Mouse (Mus musculus): Measurements from ENCODE around the gene Spsb1. TPM values are rescaled to one million over a fixed set of nuclear protein-coding genes. Genes with fewer than 3 reads are reported as not detected.

Spsb1 gene
- polyA plus RNA-seq, 1 experiment: 18.3 TPM

GRCm38 (mm10) chr4:149959816-149960215 is 5.0 kb upstream of the Spsb1 start:
- Histone ChIP-seq H3K27ac (ENCODE audit: insufficient read depth, low read length) (no peak overlapping the region), H3K4me1 (ENCODE audit: control insufficient read depth, insufficient read depth, low read length) (no peaks in the 10 kb centered on the region), H3K4me3 (ENCODE audit: insufficient read depth, low read length) (no peak overlapping the region)
- no peak for TF ChIP-seq CTCF (IDR thresholded peaks at IDR 0.05; ENCODE audit: extremely low read depth, insufficient read depth, low read length)
- TF ChIP-seq POLR2A (IDR thresholded peaks at IDR 0.05; ENCODE audit: extremely low read depth, insufficient read depth, low read length): no peak

- H3K4me1 ChIP-seq (ENCODE audit: control insufficient read depth, insufficient read depth, low read length): peaks cover 2% of the 10 kb centered on the region; the same call in 1 of the 2 replicates
- H3K27ac ChIP-seq (ENCODE audit: insufficient read depth, low read length): no peak overlapping the region
- H3K4me3 ChIP-seq (ENCODE audit: insufficient read depth, low read length): no peak overlapping the region
- TF ChIP-seq POLR2A (IDR thresholded peaks at IDR 0.05; ENCODE audit: extremely low read depth, insufficient read depth, low read length) (no peak), CTCF (IDR thresholded peaks at IDR 0.05; ENCODE audit: extremely low read depth, insufficient read depth, low read length) (peak; percentile 99)
Measured at GRCm38 (mm10) chr4:149958566-149958965, 3.7 kb upstream of the Spsb1 start.

GRCm38 (mm10) chr4:149956048-149956447 is 1.2 kb upstream of the Spsb1 start:
- Histone ChIP-seq H3K4me3 (ENCODE audit: insufficient read depth, low read length) (no peak overlapping the region), H3K27ac (ENCODE audit: insufficient read depth, low read length) (no peak overlapping the region), H3K4me1 (ENCODE audit: control insufficient read depth, insufficient read depth, low read length) (peaks cover 2% of the 10 kb centered on the region; the same call in 1 of the 2 replicates)
- TF ChIP-seq CTCF (IDR thresholded peaks at IDR 0.05; ENCODE audit: extremely low read depth, insufficient read depth, low read length) (no peak), POLR2A (IDR thresholded peaks at IDR 0.05; ENCODE audit: extremely low read depth, insufficient read depth, low read length) (no peak)

GRCm38 (mm10) chr4:149955631-149956030 is 788 bp upstream of the Spsb1 start:
- no peak overlapping the region for H3K4me3 ChIP-seq (ENCODE audit: insufficient read depth, low read length)
- TF ChIP-seq CTCF (IDR thresholded peaks at IDR 0.05; ENCODE audit: extremely low read depth, insufficient read depth, low read length) (no peak), POLR2A (IDR thresholded peaks at IDR 0.05; ENCODE audit: extremely low read depth, insufficient read depth, low read length) (no peak)
- H3K4me1 ChIP-seq (ENCODE audit: control insufficient read depth, insufficient read depth, low read length): peaks cover 2% of the 10 kb centered on the region; the same call in 1 of the 2 replicates
- no peak overlapping the region for H3K27ac ChIP-seq (ENCODE audit: insufficient read depth, low read length)

GRCm38 (mm10) chr4:149953621-149954481 is 992 bp downstream of the Spsb1 start:
- 0 out of 2 replicates have a peak overlapping the region, but pooled peaks have one; percentile 8 for H3K27ac ChIP-seq (ENCODE audit: insufficient read depth, low read length)
- peaks cover 2% of the 10 kb centered on the region; the same call in 1 of the 2 replicates for H3K4me1 ChIP-seq (ENCODE audit: control insufficient read depth, insufficient read depth, low read length)
- peak overlapping the region; percentile 79 for H3K4me3 ChIP-seq (ENCODE audit: insufficient read depth, low read length)
- TF ChIP-seq POLR2A (IDR thresholded peaks at IDR 0.05; ENCODE audit: extremely low read depth, insufficient read depth, low read length) (no peak), CTCF (IDR thresholded peaks at IDR 0.05; ENCODE audit: extremely low read depth, insufficient read depth, low read length) (no peak)

GRCm38 (mm10) chr4:149952201-149952600 is 2.6 kb downstream of the Spsb1 start:
- peaks cover 8% of the 10 kb centered on the region for H3K4me1 ChIP-seq (ENCODE audit: control insufficient read depth, insufficient read depth, low read length)
- no peak for TF ChIP-seq CTCF (IDR thresholded peaks at IDR 0.05; ENCODE audit: extremely low read depth, insufficient read depth, low read length)
- no peak for TF ChIP-seq POLR2A (IDR thresholded peaks at IDR 0.05; ENCODE audit: extremely low read depth, insufficient read depth, low read length)
- H3K27ac ChIP-seq (ENCODE audit: insufficient read depth, low read length): no peak overlapping the region
- no peak overlapping the region for H3K4me3 ChIP-seq (ENCODE audit: insufficient read depth, low read length)

GRCm38 (mm10) chr4:149951201-149951600 is 3.6 kb downstream of the Spsb1 start:
- H3K4me1 ChIP-seq (ENCODE audit: control insufficient read depth, insufficient read depth, low read length): peaks cover 8% of the 10 kb centered on the region
- H3K4me3 ChIP-seq (ENCODE audit: insufficient read depth, low read length): no peak overlapping the region
- H3K27ac ChIP-seq (ENCODE audit: insufficient read depth, low read length): no peak overlapping the region
- no peak for TF ChIP-seq POLR2A (IDR thresholded peaks at IDR 0.05; ENCODE audit: extremely low read depth, insufficient read depth, low read length)
- no peak for TF ChIP-seq CTCF (IDR thresholded peaks at IDR 0.05; ENCODE audit: extremely low read depth, insufficient read depth, low read length)

- no peak overlapping the region for H3K4me3 ChIP-seq (ENCODE audit: insufficient read depth, low read length)
- TF ChIP-seq CTCF (IDR thresholded peaks at IDR 0.05; ENCODE audit: extremely low read depth, insufficient read depth, low read length): no peak
- no peak for TF ChIP-seq POLR2A (IDR thresholded peaks at IDR 0.05; ENCODE audit: extremely low read depth, insufficient read depth, low read length)
- H3K27ac ChIP-seq (ENCODE audit: insufficient read depth, low read length): no peak overlapping the region
- peaks cover 8% of the 10 kb centered on the region for H3K4me1 ChIP-seq (ENCODE audit: control insufficient read depth, insufficient read depth, low read length)
Measured at GRCm38 (mm10) chr4:149949691-149950090, 5.2 kb downstream of the Spsb1 start.

GRCm38 (mm10) chr4:149948119-149948518 is 6.7 kb downstream of the Spsb1 start:
- H3K4me3 ChIP-seq (ENCODE audit: insufficient read depth, low read length): no peak overlapping the region
- no peak overlapping the region for H3K27ac ChIP-seq (ENCODE audit: insufficient read depth, low read length)
- H3K4me1 ChIP-seq (ENCODE audit: control insufficient read depth, insufficient read depth, low read length): peaks cover 7% of the 10 kb centered on the region; the same call in 1 of the 2 replicates
- TF ChIP-seq CTCF (IDR thresholded peaks at IDR 0.05; ENCODE audit: extremely low read depth, insufficient read depth, low read length) (no peak), POLR2A (IDR thresholded peaks at IDR 0.05; ENCODE audit: extremely low read depth, insufficient read depth, low read length) (no peak)

GRCm38 (mm10) chr4:149947396-149947795 is 7.4 kb downstream of the Spsb1 start:
- TF ChIP-seq CTCF (IDR thresholded peaks at IDR 0.05; ENCODE audit: extremely low read depth, insufficient read depth, low read length) (no peak), POLR2A (IDR thresholded peaks at IDR 0.05; ENCODE audit: extremely low read depth, insufficient read depth, low read length) (no peak)
- no peak overlapping the region for H3K4me3 ChIP-seq (ENCODE audit: insufficient read depth, low read length)

More at GRCm38 (mm10) chr4:149947396-149947795, 7.4 kb downstream of the Spsb1 start:
- peaks cover 8% of the 10 kb centered on the region for H3K4me1 ChIP-seq (ENCODE audit: control insufficient read depth, insufficient read depth, low read length)
- no peak overlapping the region for H3K27ac ChIP-seq (ENCODE audit: insufficient read depth, low read length)

Data from cortical plate, adult 2 months (tissue).